Mouse (Mus musculus) intestine, embryonic 14.5 days (tissue): ENCODE results near the gene Tcf12. TPM values are rescaled to one million over a fixed set of nuclear protein-coding genes. Genes with fewer than 3 reads are reported as not detected.

Source experiments
- ATAC-seq: fragments of 200-750 bp; cut with Nextera tagmentation; replicated peaks from 2 replicates; pipeline ENCODE4 v1.8.0; 2017; ENCODE audit warnings: low read depth, moderate number of reproducible peaks, moderate TSS enrichment, moderate library complexity; ENCODE audit not compliant: low FRiP score, low TSS enrichment
- DNase-seq: peaks from one replicate; pipeline ENCODE4 v3.0.0-alpha.2; 2018; ENCODE audit warnings: low spot score
- H3K27ac ChIP-seq: fragments of 300-500 bp; sonication (generic); 2 replicates; pipeline ENCODE4 v1.5.1; 2014; ENCODE audit warnings: low read depth, mild to moderate bottlenecking, control low read depth
- H3K27me3 ChIP-seq: fragments of 300-500 bp; sonication (generic); replicated peaks from 2 replicates; pipeline ENCODE4 v1.6.1; 2014; ENCODE audit warnings: low read length, control low read depth; ENCODE audit not compliant: control insufficient read depth, insufficient read depth
- H3K36me3 ChIP-seq: fragments of 300-500 bp; sonication (generic); 2 replicates; pipeline ENCODE4 v1.6.1; 2014; ENCODE audit warnings: low read length, control low read depth; ENCODE audit not compliant: control insufficient read depth, insufficient read depth
- H3K4me1 ChIP-seq: fragments of 300-500 bp; sonication (generic); replicated peaks from 2 replicates; pipeline ENCODE4 v1.6.1; 2014; ENCODE audit warnings: low read length, control low read depth, mixed read lengths; ENCODE audit not compliant: control insufficient read depth, insufficient read depth
- H3K4me2 ChIP-seq: fragments of 300-500 bp; sonication (generic); 2 replicates; pipeline ENCODE4 v1.6.1; 2014; ENCODE audit warnings: low read length
- H3K4me3 ChIP-seq: fragments of 300-500 bp; sonication (generic); 2 replicates; pipeline ENCODE4 v1.5.1; 2014; ENCODE audit warnings: low read depth, low read length, control low read depth, mixed read lengths
- H3K9ac ChIP-seq: fragments of 300-500 bp; sonication (generic); 2 replicates; pipeline ENCODE4 v1.6.1; 2014; ENCODE audit warnings: mild to moderate bottlenecking, low read length
- H3K9me3 ChIP-seq: fragments of 300-500 bp; sonication (generic); 2 replicates; pipeline ENCODE4 v1.6.1; 2016; ENCODE audit warnings: low read length, control low read depth; ENCODE audit not compliant: control insufficient read depth
- WGBS: fragments of 180-500 bp; shearing (Covaris S2); extraction: QIAGEN DNeasy Blood & Tissue Kit; methylation state at CpG from one replicate; pipeline ENCODE4 v1.1.7; 2014; 5-methylcytosine and 5-hydroxymethylcytosine counted together
- polyA plus RNA-seq: library from polyadenylated mRNA; unstranded; fragments of >200 nt; fragmentation: Nextera tagmentation; extraction: Ambion mirVana; gene quantifications from 2 replicates; pipeline ENCODE4 v1.2.1, GENCODE M21; 2014

Tcf12 gene
- polyA plus RNA-seq, 1 experiment from 2014 or later: 57.5 TPM

- Histone ChIP-seq H3K4me3 (no peak overlapping the region), H3K9ac (no peak overlapping the region), H3K27me3 (no peaks in the 10 kb centered on the region), H3K4me2 (no peak overlapping the region), H3K9me3 (no peaks in the 10 kb centered on the region), H3K4me1 (no peaks in the 10 kb centered on the region), H3K36me3 (no peaks in the 10 kb centered on the region), H3K27ac (no peak overlapping the region)
- 89% methylated on average over 3 of the region's 3 CpGs for WGBS
- DNase-seq (no peak), ATAC-seq (no peak)
These were observed 176.8 kb downstream of the Tcf12 start for GRCm38 (mm10) chr9:71934833-71935232.

GRCm38 (mm10) chr9:71931965-71932364 lies 179.7 kb downstream of the Tcf12 start:
- H3K4me3 ChIP-seq: no peak overlapping the region
- no peaks in the 10 kb centered on the region for H3K36me3 ChIP-seq
- H3K27ac ChIP-seq: no peak overlapping the region
- H3K4me2 ChIP-seq: no peak overlapping the region
- no peaks in the 10 kb centered on the region for H3K27me3 ChIP-seq
- H3K4me1 ChIP-seq: no peaks in the 10 kb centered on the region
- DNase-seq (no peak), ATAC-seq (no peak)
- no peak overlapping the region for H3K9ac ChIP-seq
- no peaks in the 10 kb centered on the region for H3K9me3 ChIP-seq

GRCm38 (mm10) chr9:71931358-71931715 lies 180.3 kb downstream of the Tcf12 start:
- ATAC-seq: no peak
- H3K4me1 ChIP-seq: no peaks in the 10 kb centered on the region
- no peak for DNase-seq
- H3K27ac ChIP-seq: no peak overlapping the region
- no peaks in the 10 kb centered on the region for H3K27me3 ChIP-seq
- no peaks in the 10 kb centered on the region for H3K9me3 ChIP-seq
- H3K4me3 ChIP-seq: no peak overlapping the region
- 79% methylated on average over 8 of the region's 8 CpGs for WGBS
- no peak overlapping the region for H3K4me2 ChIP-seq
- H3K36me3 ChIP-seq: no peaks in the 10 kb centered on the region
- no peak overlapping the region for H3K9ac ChIP-seq

- DNase-seq (no peak), ATAC-seq (no peak)
- Histone ChIP-seq H3K27me3 (no peaks in the 10 kb centered on the region), H3K36me3 (no peaks in the 10 kb centered on the region), H3K4me2 (no peak overlapping the region), H3K27ac (no peak overlapping the region), H3K9ac (no peak overlapping the region), H3K9me3 (no peaks in the 10 kb centered on the region), H3K4me1 (no peaks in the 10 kb centered on the region), H3K4me3 (no peak overlapping the region)
- WGBS: 73% methylated on average over 3 of the region's 3 CpGs
These were observed 181.0 kb downstream of the Tcf12 start for GRCm38 (mm10) chr9:71930431-71931357.

GRCm38 (mm10) chr9:71916662-71916953 lies 195.1 kb downstream of the Tcf12 start:
- no peak for ATAC-seq

GRCm38 (mm10) chr9:71915871-71916661 lies 195.6 kb downstream of the Tcf12 start:
- WGBS: 59% methylated on average over 6 of the region's 6 CpGs
- Histone ChIP-seq H3K4me1 (no peaks in the 10 kb centered on the region), H3K9me3 (no peaks in the 10 kb centered on the region), H3K9ac (no peak overlapping the region), H3K4me3 (no peak overlapping the region), H3K27me3 (no peaks in the 10 kb centered on the region), H3K4me2 (no peak overlapping the region), H3K36me3 (peaks cover 8% of the 10 kb centered on the region; the same call in 1 of the 2 replicates), H3K27ac (no peak overlapping the region)
- ATAC-seq (no peak), DNase-seq (no peak)

More at GRCm38 (mm10) chr9:71916662-71916953, 195.1 kb downstream of the Tcf12 start:
- Histone ChIP-seq H3K4me3 (no peak overlapping the region), H3K9me3 (no peaks in the 10 kb centered on the region), H3K36me3 (peaks cover 8% of the 10 kb centered on the region; the same call in 1 of the 2 replicates), H3K4me1 (no peaks in the 10 kb centered on the region), H3K27me3 (no peaks in the 10 kb centered on the region), H3K27ac (no peak overlapping the region), H3K9ac (no peak overlapping the region), H3K4me2 (no peak overlapping the region)
- no peak for DNase-seq

GRCm38 (mm10) chr9:71906522-71906921 lies 205.1 kb downstream of the Tcf12 start:
- WGBS: 67% methylated on average over 2 of the region's 2 CpGs
- no peak for ATAC-seq

GRCm38 (mm10) chr9:71898852-71899251 lies 212.8 kb downstream of the Tcf12 start:
- Histone ChIP-seq H3K9me3 (no peaks in the 10 kb centered on the region), H3K4me1 (peaks cover 10% of the 10 kb centered on the region; the same call in 1 of the 2 replicates), H3K27me3 (no peaks in the 10 kb centered on the region), H3K9ac (no peak overlapping the region), H3K36me3 (no peaks in the 10 kb centered on the region), H3K4me2 (no peak overlapping the region), H3K27ac (no peak overlapping the region), H3K4me3 (no peak overlapping the region)
- DNase-seq (no peak), ATAC-seq (no peak)
- 30% methylated on average over 5 of the region's 5 CpGs for WGBS

More at GRCm38 (mm10) chr9:71906522-71906921, 205.1 kb downstream of the Tcf12 start:
- H3K36me3 ChIP-seq: peaks cover 13% of the 10 kb centered on the region
- H3K4me1 ChIP-seq: no peaks in the 10 kb centered on the region
- no peak overlapping the region for H3K4me3 ChIP-seq
- H3K9ac ChIP-seq: no peak overlapping the region
- H3K27ac ChIP-seq: no peak overlapping the region
- DNase-seq: no peak
- H3K4me2 ChIP-seq: no peak overlapping the region
- no peaks in the 10 kb centered on the region for H3K27me3 ChIP-seq
- peaks cover 3% of the 10 kb centered on the region; the same call in 1 of the 2 replicates for H3K9me3 ChIP-seq
